Mouse (Mus musculus) liver, embryonic 16.5 days (tissue): ENCODE measurements around the gene Morc3. TPM values are rescaled to one million over a fixed set of nuclear protein-coding genes. Genes with fewer than 3 reads are reported as not detected.

Experiments
- ATAC-seq: fragments of 200-750 bp; cut with Nextera tagmentation; 2 replicates; pipeline ENCODE4 v1.8.0; 2017; ENCODE audit warnings: low read depth, mild to moderate bottlenecking, moderate number of reproducible peaks, moderate library complexity
- H3K27ac ChIP-seq: fragments of 300-500 bp; sonication (generic); 2 replicates; pipeline ENCODE4 v1.5.1; 2014; ENCODE audit warnings: mild to moderate bottlenecking, low read length
- H3K27me3 ChIP-seq: fragments of 300-500 bp; sonication (generic); 2 replicates; pipeline ENCODE4 v1.6.1; 2014; ENCODE audit warnings: low read depth, low read length, mixed read lengths; ENCODE audit not compliant: control insufficient read depth, insufficient read depth
- H3K36me3 ChIP-seq: fragments of 300-500 bp; sonication (generic); 2 replicates; pipeline ENCODE4 v1.6.1; 2014; ENCODE audit warnings: mild to moderate bottlenecking; ENCODE audit not compliant: control insufficient read depth, insufficient read depth
- H3K4me1 ChIP-seq: fragments of 300-500 bp; sonication (generic); 2 replicates; pipeline ENCODE4 v1.6.1; 2014; ENCODE audit warnings: low read depth, low read length, mixed read lengths; ENCODE audit not compliant: control insufficient read depth
- H3K4me2 ChIP-seq: fragments of 300-500 bp; sonication (generic); 2 replicates; pipeline ENCODE4 v1.6.1; 2014; ENCODE audit warnings: low read depth, low read length, mixed read lengths
- H3K4me3 ChIP-seq: fragments of 300-500 bp; sonication (generic); 2 replicates; pipeline ENCODE4 v1.5.1; 2014; ENCODE audit warnings: low read depth, mild to moderate bottlenecking, low read length
- H3K9ac ChIP-seq: fragments of 300-500 bp; sonication (generic); 2 replicates; pipeline ENCODE4 v1.6.1; 2014; ENCODE audit warnings: low read depth, low read length
- H3K9me3 ChIP-seq: fragments of 300-500 bp; sonication (generic); replicated peaks from 2 replicates; pipeline ENCODE4 v1.6.1; 2016; ENCODE audit warnings: low read length; ENCODE audit not compliant: control insufficient read depth
- WGBS: fragments of 180-500 bp; shearing (Covaris S2); extraction: QIAGEN DNeasy Blood & Tissue Kit; methylation state at CpG from one replicate; pipeline ENCODE4 v1.1.7; 2014; ENCODE audit not compliant: insufficient replicate concordance; 5-methylcytosine and 5-hydroxymethylcytosine counted together
- polyA plus RNA-seq: library from polyadenylated mRNA; unstranded; fragments of >200 nt; fragmentation: Nextera tagmentation; extraction: Ambion mirVana; gene quantifications from 2 replicates; pipeline ENCODE4 v1.2.1, GENCODE M21; 2015

The Morc3 gene
- polyA plus RNA-seq, 1 experiment from 2014 or later, result 15.7 TPM

GRCm38 (mm10) chr16:93795391-93795790, 36.5 kb upstream of the Morc3 start:
- H3K4me2 ChIP-seq, result no peak overlapping the region

DNA sequence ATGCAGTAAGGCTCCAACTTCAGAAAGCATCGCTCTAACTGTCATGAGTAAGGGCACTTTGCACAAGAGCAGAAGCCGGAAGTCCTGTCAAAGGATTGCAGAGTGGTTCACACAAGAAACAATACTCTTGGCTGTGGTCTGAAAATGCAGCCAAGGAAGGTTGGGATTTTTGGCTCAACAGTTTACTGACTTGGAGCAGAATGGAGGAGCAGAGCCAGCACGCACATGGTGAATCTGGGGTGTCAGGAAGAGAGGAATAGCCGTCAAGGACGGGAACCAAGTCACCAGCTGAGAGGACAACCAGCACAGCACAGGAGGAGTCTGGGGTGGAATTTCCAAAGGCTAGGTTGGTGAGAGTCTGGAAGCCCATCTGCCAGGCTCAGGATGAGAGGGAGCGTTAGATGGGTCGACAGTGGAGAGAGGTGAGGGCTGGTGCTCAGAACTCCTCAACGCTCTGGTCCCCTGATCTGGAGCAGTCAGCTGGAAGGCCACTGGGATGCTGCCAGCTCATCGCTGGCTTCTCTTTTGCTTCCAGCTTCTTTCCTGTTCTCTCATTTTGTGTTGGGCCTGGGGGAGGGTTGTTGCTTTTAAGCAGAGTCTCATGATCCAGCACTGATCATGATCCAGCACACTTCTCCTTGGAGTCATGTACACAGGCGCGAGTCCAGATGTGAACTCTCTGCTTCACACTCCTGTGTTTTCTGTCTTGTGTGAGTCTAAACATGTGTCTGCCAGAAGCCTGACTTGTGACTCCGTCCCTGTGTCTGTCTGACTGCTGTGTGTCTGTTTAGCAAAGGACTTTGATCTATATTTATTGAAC, 34.7 kb upstream of the Morc3 start:
- Histone ChIP-seq H3K4me1 (peaks cover 7% of the 10 kb centered on the region), H3K27ac (no peak overlapping the region), H3K4me2 (no peak overlapping the region), H3K9me3 (no peaks in the 10 kb centered on the region), H3K9ac (no peak overlapping the region), H3K4me3 (no peak overlapping the region), H3K36me3 (peaks cover 4% of the 10 kb centered on the region; the same call in 1 of the 2 replicates), H3K27me3 (no peaks in the 10 kb centered on the region)
- WGBS, result 77% methylated on average over 12 of the region's 12 CpGs
- ATAC-seq, result no peak

More at GRCm38 (mm10) chr16:93795391-93795790, 36.5 kb upstream of the Morc3 start:
- peaks cover 7% of the 10 kb centered on the region for H3K4me1 ChIP-seq
- H3K27me3 ChIP-seq, result no peaks in the 10 kb centered on the region
- H3K36me3 ChIP-seq, result peaks cover 4% of the 10 kb centered on the region; the same call in 1 of the 2 replicates
- no peak overlapping the region for H3K27ac ChIP-seq
- WGBS, result 94% methylated on average over 5 of the region's 5 CpGs
- no peak for ATAC-seq
- no peak overlapping the region for H3K4me3 ChIP-seq
- no peaks in the 10 kb centered on the region for H3K9me3 ChIP-seq
- H3K9ac ChIP-seq, result no peak overlapping the region

- Histone ChIP-seq H3K4me1 (peaks cover 7% of the 10 kb centered on the region), H3K4me3 (no peak overlapping the region), H3K4me2 (no peak overlapping the region), H3K9me3 (no peaks in the 10 kb centered on the region), H3K27me3 (no peaks in the 10 kb centered on the region), H3K27ac (no peak overlapping the region), H3K36me3 (peaks cover 4% of the 10 kb centered on the region; the same call in 1 of the 2 replicates), H3K9ac (no peak overlapping the region)
- no peak for ATAC-seq
- WGBS, result 67% methylated on average over 11 of the region's 11 CpGs
Measured at GRCm38 (mm10) chr16:93797841-93798492, 34.0 kb upstream of the Morc3 start.

DNA sequence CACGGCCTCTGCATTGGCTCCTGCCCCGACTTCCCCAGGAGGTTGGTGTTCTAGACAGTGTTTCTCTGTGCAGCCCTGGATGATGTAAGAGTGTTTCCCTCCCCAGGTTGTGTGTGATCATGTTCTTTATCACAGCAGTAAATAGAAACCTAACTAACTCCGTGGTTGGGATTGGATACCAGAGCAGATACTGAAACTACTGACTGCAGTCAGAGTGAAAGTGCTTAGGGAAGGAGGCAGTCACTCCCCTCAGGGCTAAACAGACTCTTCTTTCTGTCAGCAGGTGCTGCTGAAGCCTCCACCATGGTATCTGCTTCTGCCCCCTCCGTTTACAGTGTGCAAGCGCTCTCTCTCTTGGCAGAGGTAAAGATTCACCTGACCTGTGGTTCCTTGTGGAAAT, 33.3 kb upstream of the Morc3 start:
- 63% methylated on average over 5 of the region's 5 CpGs for WGBS
- Histone ChIP-seq H3K4me1 (peaks cover 7% of the 10 kb centered on the region), H3K36me3 (peaks cover 4% of the 10 kb centered on the region; the same call in 1 of the 2 replicates), H3K4me3 (no peak overlapping the region), H3K4me2 (no peak overlapping the region), H3K27ac (no peak overlapping the region), H3K9ac (no peak overlapping the region), H3K27me3 (no peaks in the 10 kb centered on the region), H3K9me3 (no peaks in the 10 kb centered on the region)
- ATAC-seq, result 0 out of 2 replicates have a peak, but pooled peaks have one; percentile 14

GRCm38 (mm10) chr16:93799071-93799470, 32.9 kb upstream of the Morc3 start:
- no peak overlapping the region for H3K4me2 ChIP-seq
- no peak overlapping the region for H3K9ac ChIP-seq
- 62% methylated on average over 3 of the region's 3 CpGs for WGBS
- ATAC-seq, result no peak
- no peaks in the 10 kb centered on the region for H3K27me3 ChIP-seq
- H3K9me3 ChIP-seq, result no peaks in the 10 kb centered on the region
- H3K27ac ChIP-seq, result no peak overlapping the region
- H3K4me1 ChIP-seq, result peaks cover 7% of the 10 kb centered on the region
- H3K36me3 ChIP-seq, result peaks cover 4% of the 10 kb centered on the region; the same call in 1 of the 2 replicates
- H3K4me3 ChIP-seq, result no peak overlapping the region

DNA sequence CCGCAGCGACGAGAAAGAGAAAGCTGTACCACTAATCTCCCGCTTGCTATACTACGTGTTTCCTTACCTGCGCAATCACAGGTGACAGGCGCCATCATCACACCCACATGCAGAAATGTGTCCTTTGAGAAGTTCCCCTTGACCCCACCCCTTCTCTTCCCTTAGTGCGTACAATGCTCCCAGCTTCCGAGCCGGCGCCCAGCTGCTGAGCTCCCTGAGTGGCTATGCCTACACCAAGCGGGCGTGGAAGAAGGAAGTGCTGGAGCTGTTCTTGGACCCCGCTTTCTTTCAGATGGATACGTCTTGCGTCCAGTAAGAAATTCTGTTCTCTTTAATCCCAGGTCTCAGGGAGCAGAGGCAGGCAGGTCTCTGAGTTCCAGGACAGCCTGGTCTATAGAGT, 32.0 kb upstream of the Morc3 start:
- H3K27ac ChIP-seq, result no peak overlapping the region
- no peak for ATAC-seq
- WGBS, result 85% methylated on average over 16 of the region's 16 CpGs
- no peaks in the 10 kb centered on the region for H3K9me3 ChIP-seq
- no peak overlapping the region for H3K9ac ChIP-seq
- H3K36me3 ChIP-seq, result peaks cover 4% of the 10 kb centered on the region; the same call in 1 of the 2 replicates
- H3K4me3 ChIP-seq, result no peak overlapping the region
- no peaks in the 10 kb centered on the region for H3K27me3 ChIP-seq
- H3K4me1 ChIP-seq, result peaks cover 7% of the 10 kb centered on the region
- H3K4me2 ChIP-seq, result no peak overlapping the region

GRCm38 (mm10) chr16:93807167-93807566, 24.8 kb upstream of the Morc3 start:
- Histone ChIP-seq H3K27ac (no peak overlapping the region), H3K4me1 (no peaks in the 10 kb centered on the region; the same call in 1 of the 2 replicates), H3K36me3 (peaks cover 24% of the 10 kb centered on the region), H3K4me2 (no peak overlapping the region), H3K9ac (no peak overlapping the region), H3K9me3 (peaks cover 4% of the 10 kb centered on the region), H3K27me3 (no peaks in the 10 kb centered on the region), H3K4me3 (no peak overlapping the region)
- WGBS, result 87% methylated on average over 6 of the region's 6 CpGs
- no peak for ATAC-seq

DNA sequence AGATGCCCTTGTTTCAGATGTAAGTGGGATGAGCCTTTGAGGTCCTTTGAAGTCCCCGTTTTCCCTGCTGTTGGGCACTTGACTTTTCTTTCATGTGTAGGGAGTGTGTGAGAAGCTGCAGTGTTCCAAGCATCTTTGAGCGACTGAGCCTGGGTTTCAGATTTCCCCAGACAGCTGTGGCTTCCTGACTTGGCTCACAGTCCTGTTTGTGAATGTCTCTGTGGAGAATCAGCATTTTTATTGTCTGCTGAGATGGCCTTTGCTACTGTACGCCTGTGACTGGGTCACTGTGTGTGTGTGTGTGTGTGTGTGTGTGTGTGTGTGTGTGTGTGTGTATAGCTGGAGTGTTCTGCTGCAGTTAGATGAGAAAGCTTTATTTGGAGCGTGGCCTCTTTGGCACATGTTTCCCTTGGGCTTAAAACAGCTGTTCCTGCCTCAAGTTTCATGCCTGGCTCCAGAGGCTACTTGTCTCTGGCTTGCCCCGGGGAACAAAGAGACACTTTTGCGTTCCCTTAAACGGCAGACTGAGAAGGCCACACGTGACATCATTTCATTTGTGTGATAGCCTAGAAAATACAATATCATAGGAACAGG, 23.9 kb upstream of the Morc3 start:
- Histone ChIP-seq H3K9me3 (peaks cover 4% of the 10 kb centered on the region), H3K4me1 (no peaks in the 10 kb centered on the region; the same call in 1 of the 2 replicates), H3K27ac (no peak overlapping the region), H3K27me3 (no peaks in the 10 kb centered on the region), H3K9ac (no peak overlapping the region), H3K36me3 (peaks cover 26% of the 10 kb centered on the region), H3K4me3 (no peak overlapping the region), H3K4me2 (no peak overlapping the region)
- no peak for ATAC-seq
- 59% methylated on average over 8 of the region's 8 CpGs for WGBS
